Mouse (Mus musculus) stomach, embryonic 14.5 days (tissue): ENCODE results near the gene Dus3l. TPM values are rescaled to one million over a fixed set of nuclear protein-coding genes. Genes with fewer than 3 reads are reported as not detected.
A peak's percentile ranks its signal among the peaks of the same experiment; 100 is the strongest.

Source experiments
- ATAC-seq: fragments of 200-750 bp; cut with Nextera tagmentation; 2 replicates; pipeline ENCODE4 v1.8.0; 2017; ENCODE audit warnings: low read depth, moderate TSS enrichment; ENCODE audit not compliant: insufficient number of reproducible peaks, insufficient read depth, low FRiP score
- H3K27ac ChIP-seq: fragments of 300-500 bp; sonication (generic); 2 replicates; pipeline ENCODE4 v1.5.1; 2014; ENCODE audit warnings: mild to moderate bottlenecking, low read length, moderate library complexity, mixed read lengths
- H3K27me3 ChIP-seq: fragments of 300-500 bp; sonication (generic); 2 replicates; pipeline ENCODE4 v1.6.1; 2014; ENCODE audit warnings: low read length, control low read depth, mixed read lengths; ENCODE audit not compliant: control insufficient read depth, insufficient read depth
- H3K36me3 ChIP-seq: fragments of 300-500 bp; sonication (generic); 2 replicates; pipeline ENCODE4 v1.6.1; 2014; ENCODE audit warnings: mild to moderate bottlenecking, control low read depth, low read length, moderate library complexity, mixed read lengths; ENCODE audit not compliant: control insufficient read depth, insufficient read depth
- H3K4me1 ChIP-seq: fragments of 300-500 bp; sonication (generic); 2 replicates; pipeline ENCODE4 v1.6.1; 2014; ENCODE audit warnings: low read length, control low read depth, mixed read lengths; ENCODE audit not compliant: control insufficient read depth, insufficient read depth
- H3K4me2 ChIP-seq: fragments of 300-500 bp; sonication (generic); replicated peaks from 2 replicates; pipeline ENCODE4 v1.6.1; 2014; ENCODE audit warnings: low read depth, low read length, control low read depth
- H3K4me3 ChIP-seq: fragments of 300-500 bp; sonication (generic); 2 replicates; pipeline ENCODE4 v1.5.1; 2014; ENCODE audit warnings: low read depth, low read length, control low read depth
- H3K9ac ChIP-seq: fragments of 300-500 bp; sonication (generic); replicated peaks from 2 replicates; pipeline ENCODE4 v1.6.1; 2014; ENCODE audit warnings: low read depth, mild to moderate bottlenecking, control low read depth, low read length, moderate library complexity, mixed read lengths
- H3K9me3 ChIP-seq: fragments of 300-500 bp; sonication (generic); 2 replicates; pipeline ENCODE4 v1.6.1; 2016; ENCODE audit warnings: low read depth, low read length, control low read depth; ENCODE audit not compliant: control insufficient read depth
- WGBS: fragments of 180-500 bp; shearing (Covaris S2); extraction: QIAGEN DNeasy Blood & Tissue Kit; methylation state at CpG from one replicate; pipeline ENCODE4 v1.1.7; 2014; 5-methylcytosine and 5-hydroxymethylcytosine counted together
- polyA plus RNA-seq: library from polyadenylated mRNA; unstranded; fragments of >200 nt; fragmentation: Nextera tagmentation; extraction: Ambion mirVana; gene quantifications from 2 replicates; pipeline ENCODE4 v1.2.1, GENCODE M21; 2014

Gene Dus3l
- polyA plus RNA-seq, 1 experiment from 2014 or later: 46.3 TPM

DNA sequence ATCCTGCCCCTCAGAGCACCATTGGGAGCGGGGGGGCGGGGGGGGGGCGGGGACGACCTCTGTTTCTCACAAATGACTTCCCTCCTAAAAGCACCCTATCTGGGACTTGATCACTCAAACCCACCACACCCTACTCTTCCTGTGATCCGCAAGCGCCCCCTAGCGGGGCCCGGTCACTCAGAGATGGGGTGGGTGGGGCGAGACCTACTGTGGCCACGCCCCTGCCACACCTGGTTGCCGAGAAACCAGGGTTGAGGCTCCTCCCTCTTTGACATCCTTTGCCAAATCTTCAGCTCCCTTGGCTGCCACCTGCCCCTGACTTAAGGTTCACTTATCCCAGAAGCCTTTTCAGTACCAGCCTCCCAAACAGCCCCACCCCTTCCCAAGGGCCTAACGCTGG, 6.4 kb upstream of the Dus3l start:
- Histone ChIP-seq H3K9me3 (no peaks in the 10 kb centered on the region), H3K4me1 (peaks cover 21% of the 10 kb centered on the region; the same call in 1 of the 2 replicates), H3K9ac (no peak overlapping the region), H3K36me3 (no peaks in the 10 kb centered on the region), H3K27me3 (peaks cover 21% of the 10 kb centered on the region), H3K4me3 (no peak overlapping the region), H3K4me2 (peak overlapping the region; percentile 100), H3K27ac (no peak overlapping the region)
- 7% methylated on average over 12 of the region's 12 CpGs for WGBS
- ATAC-seq: no peak

DNA sequence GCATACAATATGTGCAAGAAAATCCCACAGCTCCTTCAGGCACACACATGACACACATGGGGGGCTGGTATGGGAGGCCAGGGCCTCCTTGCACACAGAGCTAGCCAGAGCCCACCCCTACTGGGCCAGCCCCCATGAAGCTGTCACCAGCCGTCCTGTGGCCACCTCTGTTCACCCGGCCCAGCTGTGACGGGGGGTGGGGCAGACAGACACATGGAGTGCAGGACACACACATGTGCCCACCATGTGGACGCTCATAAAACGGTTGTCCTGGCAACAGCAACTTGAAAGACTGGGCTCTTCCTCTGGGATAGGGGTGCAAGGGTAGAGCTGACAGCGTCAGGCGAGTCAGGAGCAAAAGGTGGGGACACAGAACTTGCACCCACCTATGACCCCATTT, 5.3 kb upstream of the Dus3l start:
- Histone ChIP-seq H3K27me3 (peaks cover 13% of the 10 kb centered on the region), H3K4me3 (no peak overlapping the region), H3K36me3 (no peaks in the 10 kb centered on the region), H3K9ac (no peak overlapping the region), H3K4me2 (no peak overlapping the region), H3K27ac (no peak overlapping the region), H3K4me1 (peaks cover 17% of the 10 kb centered on the region; the same call in 1 of the 2 replicates), H3K9me3 (no peaks in the 10 kb centered on the region)
- ATAC-seq: no peak
- WGBS: 59% methylated on average over 7 of the region's 7 CpGs

DNA sequence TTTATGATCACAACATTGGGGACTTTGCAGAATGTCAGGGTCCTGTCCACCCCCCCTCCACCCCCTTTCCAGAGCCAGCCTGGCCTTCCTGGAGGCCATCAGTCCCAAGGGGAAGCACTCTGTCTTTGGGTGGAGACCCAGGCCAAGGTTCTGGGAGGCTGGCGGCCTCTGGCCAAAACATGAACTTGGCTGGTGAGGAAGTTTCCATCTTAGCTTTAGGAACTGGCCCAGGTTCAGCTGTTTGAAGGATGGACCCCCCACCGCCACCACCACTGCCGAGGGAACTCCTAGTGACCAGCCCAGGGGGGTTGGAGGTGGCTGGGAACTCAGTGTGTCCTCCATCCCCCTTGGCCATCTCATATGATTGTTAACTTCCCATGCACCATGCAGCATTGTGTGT, 3.5 kb upstream of the Dus3l start:
- Histone ChIP-seq H3K27ac (no peak overlapping the region), H3K4me2 (no peak overlapping the region), H3K4me3 (no peak overlapping the region), H3K9me3 (no peaks in the 10 kb centered on the region), H3K9ac (no peak overlapping the region), H3K4me1 (peaks cover 23% of the 10 kb centered on the region; the same call in 1 of the 2 replicates), H3K36me3 (no peaks in the 10 kb centered on the region), H3K27me3 (no peaks in the 10 kb centered on the region; the same call in 1 of the 2 replicates)
- WGBS: 69% methylated on average over 3 of the region's 3 CpGs
- ATAC-seq: no peak

DNA sequence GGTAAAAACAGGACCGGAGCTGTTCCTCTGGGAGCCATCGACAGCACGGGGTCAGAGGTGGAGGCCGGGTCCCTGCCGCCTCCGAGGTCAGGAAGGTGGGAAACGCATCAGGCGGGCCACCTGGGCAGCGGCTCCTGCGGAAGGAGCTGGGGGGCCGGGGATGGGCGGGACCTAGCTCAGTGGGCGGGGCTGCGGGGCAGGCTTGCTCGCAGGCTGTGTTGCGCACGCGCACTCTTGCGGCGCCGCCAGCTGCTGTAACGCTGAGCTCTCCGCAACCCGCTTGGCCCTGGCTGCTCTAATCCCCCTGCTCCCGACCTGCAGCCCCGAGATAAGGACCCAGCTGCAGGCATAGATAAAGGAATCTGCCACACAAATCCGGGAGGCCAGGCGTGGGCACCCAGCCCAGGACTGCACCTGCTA, 2.6 kb upstream of the Dus3l start:
- peak; percentile 55 for ATAC-seq
- WGBS: 0% methylated on average over 28 of the region's 28 CpGs
- Histone ChIP-seq H3K9ac (peak overlapping the region; percentile 36; the same call in 1 of the 2 replicates), H3K27me3 (no peaks in the 10 kb centered on the region), H3K4me2 (peak overlapping the region; percentile 71), H3K27ac (peak overlapping the region; percentile 81), H3K9me3 (no peaks in the 10 kb centered on the region), H3K36me3 (peaks cover 6% of the 10 kb centered on the region; the same call in 1 of the 2 replicates), H3K4me1 (peaks cover 18% of the 10 kb centered on the region; the same call in 1 of the 2 replicates), H3K4me3 (peak overlapping the region; percentile 37)

DNA sequence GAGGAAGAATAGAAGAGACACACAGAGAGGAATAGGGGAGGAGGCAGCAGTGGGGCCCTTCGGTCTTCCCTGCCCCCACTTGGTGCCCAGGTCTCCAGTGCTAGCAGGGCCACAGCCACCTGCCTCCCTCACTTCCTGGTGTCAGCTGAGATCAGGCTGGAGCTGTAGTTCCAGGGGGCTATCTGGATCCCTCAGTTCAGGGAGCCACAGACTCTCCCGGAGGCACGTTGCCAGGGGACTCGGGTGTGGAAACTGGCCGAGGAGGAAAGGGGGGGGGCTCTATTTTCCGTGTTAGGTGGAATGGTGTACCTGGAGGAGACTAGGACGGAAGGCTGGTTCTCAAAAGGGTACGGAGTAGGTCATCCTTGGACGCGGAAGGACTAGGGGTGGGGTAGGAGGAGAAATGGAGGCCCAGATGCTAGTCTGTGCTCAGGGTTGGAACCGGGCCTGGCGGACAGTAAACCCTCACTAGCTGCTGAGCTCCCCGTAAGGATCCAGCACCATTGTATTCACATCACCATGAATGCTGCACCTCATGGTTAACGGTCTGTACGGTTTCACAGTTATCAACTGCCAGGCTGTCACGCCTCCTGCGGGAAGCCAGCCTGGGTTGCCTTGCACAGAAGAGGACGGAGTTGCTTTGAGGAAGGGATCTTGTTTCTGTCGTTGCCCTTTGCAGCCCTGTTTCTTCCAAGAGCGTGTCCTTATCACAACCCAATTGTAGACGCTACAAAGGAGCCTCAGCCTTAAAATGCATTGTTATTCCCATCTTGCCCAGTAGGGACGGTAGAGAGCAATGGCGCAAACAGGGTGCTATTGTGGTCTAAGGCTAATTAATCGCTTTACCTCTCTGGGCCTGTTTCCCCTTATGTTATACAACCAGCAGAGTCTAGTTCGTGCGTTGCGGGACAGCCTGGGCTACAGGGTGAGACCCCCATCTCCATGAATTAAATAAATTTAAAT, 1.5 kb upstream of the Dus3l start:
- H3K4me3 ChIP-seq: no peak overlapping the region
- WGBS: 45% methylated on average over 27 of the region's 27 CpGs
- peaks cover 14% of the 10 kb centered on the region for H3K36me3 ChIP-seq
- H3K4me1 ChIP-seq: peaks cover 13% of the 10 kb centered on the region; the same call in 1 of the 2 replicates
- no peak overlapping the region; the same call in 1 of the 2 replicates for H3K9ac ChIP-seq
- no peaks in the 10 kb centered on the region for H3K9me3 ChIP-seq
- no peak for ATAC-seq
- H3K27me3 ChIP-seq: no peaks in the 10 kb centered on the region
- H3K4me2 ChIP-seq: no peak overlapping the region
- H3K27ac ChIP-seq: peak overlapping the region; percentile 81; the same call in 1 of the 2 replicates

DNA sequence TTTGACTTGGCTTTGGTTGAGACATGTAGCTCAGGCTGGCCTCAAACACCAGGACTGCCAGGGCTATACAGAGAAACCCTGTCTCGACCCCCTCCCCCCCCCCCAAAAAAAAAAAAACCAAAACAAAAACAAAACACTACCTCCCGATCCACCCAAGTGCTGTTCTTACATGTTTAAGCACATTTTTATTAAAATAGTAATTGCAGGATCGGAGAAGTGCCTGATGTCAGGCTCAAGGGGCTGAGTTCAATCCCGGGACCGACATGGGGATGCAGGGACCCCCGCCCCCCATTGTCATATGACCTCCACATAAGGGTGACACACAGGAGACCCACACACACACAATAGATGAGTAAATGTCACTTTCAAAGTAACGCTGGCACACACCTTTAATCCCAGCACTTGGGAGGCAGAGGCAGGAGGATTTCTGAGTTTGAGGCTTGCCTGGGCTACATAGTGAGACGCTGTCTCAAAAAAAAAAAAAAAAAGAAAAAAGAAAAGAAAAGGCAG, 761 bp upstream of the Dus3l start:
- peaks cover 13% of the 10 kb centered on the region; the same call in 1 of the 2 replicates for H3K4me1 ChIP-seq
- no peak overlapping the region for H3K9ac ChIP-seq
- no peak for ATAC-seq
- H3K4me2 ChIP-seq: peak overlapping the region; percentile 31
- 76% methylated on average over 8 of the region's 8 CpGs for WGBS
- H3K9me3 ChIP-seq: no peaks in the 10 kb centered on the region
- no peaks in the 10 kb centered on the region for H3K27me3 ChIP-seq
- peak overlapping the region; percentile 60; the same call in 1 of the 2 replicates for H3K4me3 ChIP-seq
- peaks cover 17% of the 10 kb centered on the region for H3K36me3 ChIP-seq
- no peak overlapping the region for H3K27ac ChIP-seq

DNA sequence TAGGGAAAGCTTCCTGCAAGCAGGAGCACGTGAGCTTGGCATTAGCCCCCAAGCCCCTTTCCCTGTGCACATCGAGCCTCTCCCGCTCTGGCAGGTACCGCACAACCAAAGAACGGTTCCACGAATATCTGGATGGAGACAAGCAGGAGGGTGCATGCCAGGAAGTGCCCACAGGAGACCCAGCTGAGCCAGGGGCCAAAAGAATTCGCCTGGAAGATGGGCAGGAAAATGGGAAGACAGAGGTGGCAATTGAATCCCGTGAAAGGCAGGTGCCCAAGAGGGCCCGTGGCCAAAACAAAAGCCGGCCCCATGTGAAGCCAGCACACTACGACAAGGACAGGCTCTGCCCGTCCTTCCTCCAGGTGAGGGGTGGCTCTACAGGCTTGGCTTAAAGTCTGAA, 874 bp downstream of the Dus3l start:
- H3K4me3 ChIP-seq: peak overlapping the region; percentile 60
- WGBS: 53% methylated on average over 12 of the region's 12 CpGs
- H3K4me1 ChIP-seq: peaks cover 13% of the 10 kb centered on the region; the same call in 1 of the 2 replicates
- H3K27ac ChIP-seq: no peak overlapping the region; the same call in 1 of the 2 replicates
- no peaks in the 10 kb centered on the region for H3K27me3 ChIP-seq
- H3K9me3 ChIP-seq: no peaks in the 10 kb centered on the region
- peak overlapping the region; percentile 48 for H3K4me2 ChIP-seq
- peaks cover 30% of the 10 kb centered on the region for H3K36me3 ChIP-seq
- no peak for ATAC-seq
- 0 out of 2 replicates have a peak overlapping the region, but pooled peaks have one; percentile 55 for H3K9ac ChIP-seq

DNA sequence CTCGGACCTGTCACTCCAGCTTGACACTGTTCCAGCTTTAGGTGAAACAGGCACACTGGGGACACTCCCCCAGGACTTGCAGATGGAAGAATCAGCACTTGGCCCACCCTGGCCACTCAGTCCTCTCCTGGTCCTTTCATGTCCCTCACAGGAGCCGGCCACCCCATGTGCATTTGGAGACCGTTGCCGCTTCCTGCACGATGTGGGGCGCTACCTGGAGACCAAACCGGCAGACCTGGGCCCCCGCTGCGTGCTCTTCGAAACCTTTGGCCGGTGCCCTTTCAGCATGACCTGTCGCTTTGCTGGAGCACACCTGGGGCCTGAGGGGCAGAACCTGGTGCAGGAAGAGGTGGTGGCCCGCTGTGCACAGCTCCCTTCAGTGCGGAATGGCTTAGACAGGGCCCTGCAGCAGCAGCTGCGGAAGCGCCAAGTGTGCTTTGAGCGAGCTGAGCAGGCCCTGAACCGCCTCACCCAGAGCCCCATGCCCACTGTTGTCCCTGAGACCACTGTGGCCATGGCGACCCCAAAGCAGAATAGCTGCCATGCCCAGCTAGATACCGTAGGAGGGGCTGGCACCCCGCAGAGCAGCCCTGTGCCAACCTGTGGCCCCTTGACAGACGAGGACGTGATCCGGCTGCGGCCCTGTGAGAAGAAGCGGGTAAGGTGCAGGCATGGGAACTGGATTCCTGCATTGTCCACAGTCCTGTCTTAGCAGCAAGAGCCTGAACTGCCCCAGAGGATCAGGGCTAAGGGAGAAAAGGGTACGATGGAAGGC, 2.3 kb downstream of the Dus3l start:
- ATAC-seq: no peak
- Histone ChIP-seq H3K9ac (no peak overlapping the region), H3K4me2 (no peak overlapping the region), H3K4me3 (no peak overlapping the region), H3K27ac (no peak overlapping the region), H3K36me3 (peaks cover 33% of the 10 kb centered on the region), H3K9me3 (no peaks in the 10 kb centered on the region), H3K4me1 (peaks cover 13% of the 10 kb centered on the region; the same call in 1 of the 2 replicates), H3K27me3 (no peaks in the 10 kb centered on the region)
- WGBS: 96% methylated on average over 27 of the region's 27 CpGs
